Mouse (Mus musculus) thymus, adult 2 months (tissue): ENCODE results near the gene Kcnmb3. TPM values are rescaled to one million over a fixed set of nuclear protein-coding genes. Genes with fewer than 3 reads are reported as not detected.
A peak's percentile ranks its signal among the peaks of the same experiment; 100 is the strongest.

Experiments
- DNase-seq: peaks from one replicate; pipeline ENCODE4 v3.0.0; 2021
- H3K27ac ChIP-seq: fragments of 200-500 bp; 2 replicates; pipeline ENCODE4 v1.5.1; 2012; ENCODE audit warnings: low read length, control low read depth; ENCODE audit not compliant: control insufficient read depth, insufficient read depth
- H3K27me3 ChIP-seq: fragments of 200-500 bp; 2 replicates; pipeline ENCODE4 v1.6.1; 2012; ENCODE audit warnings: mild to moderate bottlenecking, low read length, moderate library complexity, mixed read lengths; ENCODE audit not compliant: control insufficient read depth, insufficient read depth
- H3K36me3 ChIP-seq: fragments of 200-500 bp; 2 replicates; pipeline ENCODE4 v1.6.1; 2012; ENCODE audit warnings: mild to moderate bottlenecking, low read length, moderate library complexity; ENCODE audit not compliant: control insufficient read depth, insufficient read depth
- H3K4me1 ChIP-seq: fragments of 200-500 bp; replicated peaks from 2 replicates; pipeline ENCODE4 v1.6.1; 2012; ENCODE audit warnings: low read length; ENCODE audit not compliant: control insufficient read depth, insufficient read depth
- H3K4me3 ChIP-seq: fragments of 200-500 bp; 2 replicates; pipeline ENCODE4 v1.5.1; 2012; ENCODE audit warnings: mild to moderate bottlenecking, low read length, control low read depth, moderate library complexity; ENCODE audit not compliant: control insufficient read depth, insufficient read depth
- CTCF ChIP-seq: fragments of 200-500 bp; IDR thresholded peaks from 2 replicates; pipeline ENCODE4 v1.5.1; 2012; ENCODE audit warnings: mild to moderate bottlenecking, control low read depth, low read length, moderate library complexity, borderline replicate concordance; ENCODE audit not compliant: control insufficient read depth, poor library complexity, insufficient read depth; ENCODE audit errors: extremely low read depth
- POLR2A ChIP-seq: fragments of 200-500 bp; IDR thresholded peaks from 2 replicates; pipeline ENCODE4 v1.6.1; 2012; ENCODE audit warnings: mild to moderate bottlenecking, low read length, control low read depth, moderate library complexity; ENCODE audit not compliant: control insufficient read depth, poor library complexity, insufficient read depth; ENCODE audit errors: extremely low read depth
- WGBS: fragments of 180-500 bp; shearing (Covaris S2); methylation state at CpG from one replicate; pipeline ENCODE4 v1.1.7; 2018; 5-methylcytosine and 5-hydroxymethylcytosine counted together
- polyA plus RNA-seq: library from polyadenylated mRNA; depleted of rRNA; stranded (reverse); fragments of >200 nt; gene quantifications from 2 replicates; pipeline ENCODE4 v1.2.3, GENCODE M21; 2012; rRNA removed

Kcnmb3 gene
- polyA plus RNA-seq: 0.05 and 0.11 TPM in 2 replicates

DNA sequence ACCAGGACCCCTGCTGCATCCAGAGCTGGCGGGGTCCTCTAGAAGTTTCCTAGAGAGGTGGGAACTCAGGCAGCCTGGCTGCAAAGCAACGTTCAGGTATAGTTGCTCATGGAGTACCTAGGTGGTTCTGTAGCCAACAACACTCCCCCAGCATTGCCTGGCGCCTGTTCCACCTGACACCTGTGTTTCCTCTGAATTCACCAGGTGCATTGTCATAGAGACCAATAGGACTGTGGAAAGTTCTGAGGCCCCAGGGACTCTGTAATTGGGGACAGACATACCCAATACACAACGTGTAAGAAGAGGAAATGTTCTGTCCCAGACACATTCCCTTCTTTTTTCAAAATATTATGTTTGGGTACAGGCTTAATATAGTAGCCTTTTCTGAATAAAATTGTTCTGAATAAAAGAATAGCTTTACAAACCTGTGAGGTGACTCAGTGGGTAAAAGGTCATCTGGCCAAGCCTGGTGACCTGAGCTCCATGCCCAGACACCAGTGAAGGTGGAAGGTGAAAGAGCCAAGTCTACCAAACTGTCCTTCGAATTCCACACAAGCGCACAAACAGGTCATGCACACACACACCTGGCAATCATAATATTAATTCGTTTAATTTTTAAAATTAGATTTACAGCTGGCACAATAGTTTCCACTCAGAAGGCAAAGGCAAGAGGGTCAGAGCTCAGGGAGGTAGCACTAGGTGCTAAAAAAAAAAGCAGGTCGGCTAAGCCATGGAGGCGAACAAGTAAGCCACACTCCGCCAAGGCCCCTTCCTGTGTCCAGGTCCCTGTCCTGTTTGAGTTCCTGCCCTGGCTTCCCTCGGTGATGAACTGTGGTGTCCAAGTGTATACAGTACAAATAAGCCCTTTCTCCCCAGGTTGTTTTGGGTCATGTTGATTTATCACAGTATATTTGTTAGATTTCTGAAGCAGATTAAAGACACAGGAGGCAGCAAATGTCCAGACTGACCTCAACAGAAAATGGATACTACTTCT is at the start of gene Kcnmb3:
Gene Kcnmb3 (minus strand): TSS at position 135 of the 994 bp plus-strand sequence.
- Histone ChIP-seq H3K4me1 (no peaks in the 10 kb centered on the region), H3K4me3 (no peak within 1 kb of the TSS), H3K27ac (no peak within 1 kb of the TSS), H3K36me3 (no peaks in the 10 kb centered on the region), H3K27me3 (no peaks in the 10 kb centered on the region)
- no peak for DNase-seq
- TF ChIP-seq CTCF (no peak), POLR2A (no peak)
- 83% methylated on average over 11 of the region's 11 CpGs for WGBS

DNA sequence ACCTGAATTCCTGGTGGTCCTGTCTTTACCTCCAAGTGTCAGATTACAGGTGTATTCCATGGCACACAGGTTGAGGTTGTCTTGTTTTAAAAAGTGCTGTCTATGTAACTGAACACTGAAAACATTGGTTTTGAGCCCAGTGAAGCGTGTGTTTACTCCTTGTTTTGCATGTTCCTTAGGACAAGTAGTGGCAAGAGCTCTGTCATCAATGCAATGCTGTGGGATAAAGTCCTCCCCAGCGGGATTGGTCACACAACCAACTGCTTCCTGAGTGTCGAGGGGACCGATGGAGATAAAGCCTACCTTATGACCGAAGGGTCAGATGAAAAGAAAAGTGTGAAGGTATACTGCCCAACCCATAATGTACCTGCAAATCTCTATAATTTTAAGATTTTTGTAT is 46.1 kb upstream of the Kcnmb3 start:
- Histone ChIP-seq H3K27ac (no peak overlapping the region), H3K27me3 (no peaks in the 10 kb centered on the region), H3K4me1 (no peaks in the 10 kb centered on the region), H3K36me3 (no peaks in the 10 kb centered on the region), H3K4me3 (no peak overlapping the region)
- DNase-seq: no peak
- TF ChIP-seq CTCF (no peak), POLR2A (no peak)
- 95% methylated on average over 5 of the region's 5 CpGs for WGBS

DNA sequence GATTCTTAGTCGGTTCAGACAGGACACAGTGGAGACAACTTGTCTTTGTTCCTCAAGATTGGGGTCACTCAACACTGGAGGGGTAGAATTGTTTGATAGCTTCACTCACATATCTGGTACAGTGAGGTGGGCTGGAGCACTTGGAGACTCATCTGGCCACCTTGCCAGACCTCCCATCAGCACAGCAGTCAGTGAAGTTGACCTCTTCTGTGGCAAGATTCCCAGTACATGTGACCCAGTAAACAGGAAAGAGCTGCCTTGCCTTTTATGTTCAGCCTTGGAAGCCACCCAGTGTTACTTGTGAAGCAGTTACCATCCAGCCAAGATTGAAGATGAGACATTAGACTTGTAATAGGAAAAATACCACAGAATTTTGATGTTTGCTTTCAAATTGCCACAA is 45.5 kb upstream of the Kcnmb3 start:
- DNase-seq: no peak
- TF ChIP-seq POLR2A (no peak), CTCF (no peak)
- Histone ChIP-seq H3K4me3 (no peak overlapping the region), H3K4me1 (no peaks in the 10 kb centered on the region), H3K27me3 (no peaks in the 10 kb centered on the region), H3K36me3 (no peaks in the 10 kb centered on the region), H3K27ac (no peak overlapping the region)
- 90% methylated on average over 1 of the region's 1 CpGs for WGBS

DNA sequence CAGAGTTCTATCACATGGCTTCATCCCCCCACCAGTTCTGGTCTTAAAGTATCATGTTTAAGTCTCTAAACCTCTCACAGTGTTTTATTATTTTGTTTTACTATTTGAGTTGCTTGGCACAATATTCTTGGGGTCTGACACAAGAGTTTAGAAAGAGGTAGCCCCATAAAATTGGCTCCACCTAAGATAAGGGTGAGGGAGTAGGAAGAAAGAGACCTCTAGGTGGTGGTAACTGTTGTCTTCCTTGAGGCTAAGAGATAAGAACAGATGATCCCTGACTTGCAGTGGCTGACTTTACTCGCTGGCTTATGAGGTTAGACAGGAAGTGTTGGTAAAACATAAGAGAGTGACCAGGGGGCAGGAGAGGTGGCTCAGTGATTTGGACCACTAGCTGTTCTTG is 43.7 kb upstream of the Kcnmb3 start:
- no peak for DNase-seq
- TF ChIP-seq POLR2A (no peak), CTCF (no peak)
- H3K27me3 ChIP-seq: no peaks in the 10 kb centered on the region
- WGBS: 59% methylated on average over 1 of the region's 1 CpGs
- H3K4me1 ChIP-seq: no peaks in the 10 kb centered on the region
- H3K36me3 ChIP-seq: no peaks in the 10 kb centered on the region
- H3K27ac ChIP-seq: no peak overlapping the region
- no peak overlapping the region for H3K4me3 ChIP-seq

DNA sequence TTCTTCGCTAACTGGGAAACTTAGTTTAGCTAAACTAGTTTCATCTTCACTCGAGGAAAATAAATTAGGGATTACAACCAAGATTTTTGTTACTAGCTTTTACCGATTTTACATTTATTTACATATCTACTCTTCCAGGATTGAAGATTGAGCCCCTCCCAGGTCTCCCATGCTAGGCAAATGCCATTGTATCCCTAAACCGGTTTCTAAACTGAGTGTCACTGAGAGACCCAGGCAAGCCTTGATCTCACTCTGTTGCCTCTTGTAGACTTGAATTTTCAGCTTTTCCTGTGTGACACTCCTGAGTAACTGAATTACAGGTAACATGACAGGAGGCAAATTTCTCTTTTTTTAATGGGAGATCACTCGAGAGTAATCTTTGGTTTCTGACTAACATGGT is 38.0 kb upstream of the Kcnmb3 start:
- H3K4me1 ChIP-seq: no peaks in the 10 kb centered on the region
- TF ChIP-seq POLR2A (no peak), CTCF (no peak)
- H3K4me3 ChIP-seq: no peak overlapping the region
- H3K36me3 ChIP-seq: no peaks in the 10 kb centered on the region
- no peak overlapping the region for H3K27ac ChIP-seq
- 26% methylated on average over 5 of the region's 5 CpGs for WGBS
- no peak for DNase-seq
- no peaks in the 10 kb centered on the region for H3K27me3 ChIP-seq

DNA sequence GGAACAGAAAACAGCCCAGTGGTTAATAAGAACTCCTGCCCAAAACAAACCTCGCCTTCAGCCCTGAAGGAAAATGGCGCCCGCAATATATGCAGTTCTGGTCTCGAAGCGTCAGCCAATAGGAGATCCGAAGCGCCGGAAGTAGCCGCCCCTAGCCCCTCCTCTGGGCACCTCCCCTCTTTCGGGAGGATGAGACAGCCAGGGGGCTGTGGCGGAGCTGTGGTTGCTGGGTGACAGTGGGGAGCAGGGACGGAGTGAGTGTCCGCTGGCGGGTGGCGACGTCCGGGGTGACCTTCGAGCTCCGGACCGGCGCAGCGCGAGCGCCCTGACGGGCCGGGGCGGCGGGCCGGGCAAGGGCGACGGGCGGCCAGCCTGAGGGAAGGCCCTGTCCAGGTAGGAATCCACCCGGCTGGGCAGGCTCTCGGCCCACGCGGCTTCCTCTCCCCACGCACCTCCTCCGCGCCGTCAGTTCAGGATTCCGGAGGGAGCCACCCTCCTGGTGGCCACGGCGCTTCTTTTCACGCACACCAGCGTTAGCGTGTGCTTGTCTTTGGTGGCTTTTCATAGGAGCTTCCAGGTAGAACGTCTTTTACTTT is 37.4 kb upstream of the Kcnmb3 start, which contains the start of gene Mfn1:
Gene Mfn1 (plus strand): TSS at position 163 of the 596 bp plus-strand sequence.
- Histone ChIP-seq H3K27me3 (no peaks in the 10 kb centered on the region), H3K4me1 (no peaks in the 10 kb centered on the region), H3K4me3 (peak within 1 kb of the TSS; percentile 98), H3K36me3 (no peaks in the 10 kb centered on the region), H3K27ac (no peak within 1 kb of the TSS)
- under 1% methylated on average over 47 of the region's 47 CpGs for WGBS
- TF ChIP-seq CTCF: 0 out of 2 replicates have a peak, but pooled peaks have one; percentile 41
- TF ChIP-seq POLR2A: no peak
- peak; percentile 94 for DNase-seq
